Mouse (Mus musculus) kidney, adult 2 months (tissue): Measurements from ENCODE around the gene Pde2a.

Experiments
- CTCF ChIP-seq: fragments of 200-500 bp; conservative IDR thresholded peaks from 2 replicates; pipeline ENCODE4 v1.5.1; 2011; ENCODE audit warnings: low read depth, mild to moderate bottlenecking, control low read depth, low read length, moderate library complexity, mixed read lengths; ENCODE audit not compliant: insufficient read depth, insufficient read length
- POLR2A ChIP-seq: fragments of 200-500 bp; IDR thresholded peaks from one replicate; pipeline ENCODE4 v1.6.1; 2011; ENCODE audit warnings: low read depth, low read length, control low read depth

DNA sequence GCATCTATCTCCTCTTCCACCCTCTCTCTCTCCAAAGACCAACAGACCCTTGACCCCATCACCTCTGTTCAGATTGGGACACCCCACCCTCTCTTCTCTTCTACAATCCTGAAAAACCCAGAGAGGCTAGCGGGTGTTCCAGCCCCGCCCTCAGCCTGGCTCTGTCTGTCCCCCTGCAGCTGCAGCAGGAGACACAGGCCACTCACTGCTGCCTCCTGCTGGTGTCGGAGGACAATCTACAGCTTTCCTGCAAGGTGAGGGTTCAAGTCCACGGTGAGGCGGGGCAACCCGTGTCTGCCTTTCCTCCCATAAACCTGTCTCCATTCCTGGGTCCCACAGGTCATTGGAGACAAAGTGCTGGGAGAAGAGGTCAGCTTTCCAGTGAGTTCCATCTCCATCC, 80.2 kb downstream of the Pde2a start:
- peak; percentile 28 for TF ChIP-seq CTCF
- TF ChIP-seq POLR2A, result no peak
